Mouse (Mus musculus) frontal cortex, postnatal 14 days (tissue): Measurements from ENCODE around the gene Mtf1.
A peak's percentile ranks its signal among the peaks of the same experiment; 100 is the strongest.

Experiments used
- DNase-seq, 2 experiments: peaks; one replicate each; pipeline ENCODE4 v3.0.0; 2022; ENCODE audit warnings: low spot score in 2 of 2

The Mtf1 gene

DNA sequence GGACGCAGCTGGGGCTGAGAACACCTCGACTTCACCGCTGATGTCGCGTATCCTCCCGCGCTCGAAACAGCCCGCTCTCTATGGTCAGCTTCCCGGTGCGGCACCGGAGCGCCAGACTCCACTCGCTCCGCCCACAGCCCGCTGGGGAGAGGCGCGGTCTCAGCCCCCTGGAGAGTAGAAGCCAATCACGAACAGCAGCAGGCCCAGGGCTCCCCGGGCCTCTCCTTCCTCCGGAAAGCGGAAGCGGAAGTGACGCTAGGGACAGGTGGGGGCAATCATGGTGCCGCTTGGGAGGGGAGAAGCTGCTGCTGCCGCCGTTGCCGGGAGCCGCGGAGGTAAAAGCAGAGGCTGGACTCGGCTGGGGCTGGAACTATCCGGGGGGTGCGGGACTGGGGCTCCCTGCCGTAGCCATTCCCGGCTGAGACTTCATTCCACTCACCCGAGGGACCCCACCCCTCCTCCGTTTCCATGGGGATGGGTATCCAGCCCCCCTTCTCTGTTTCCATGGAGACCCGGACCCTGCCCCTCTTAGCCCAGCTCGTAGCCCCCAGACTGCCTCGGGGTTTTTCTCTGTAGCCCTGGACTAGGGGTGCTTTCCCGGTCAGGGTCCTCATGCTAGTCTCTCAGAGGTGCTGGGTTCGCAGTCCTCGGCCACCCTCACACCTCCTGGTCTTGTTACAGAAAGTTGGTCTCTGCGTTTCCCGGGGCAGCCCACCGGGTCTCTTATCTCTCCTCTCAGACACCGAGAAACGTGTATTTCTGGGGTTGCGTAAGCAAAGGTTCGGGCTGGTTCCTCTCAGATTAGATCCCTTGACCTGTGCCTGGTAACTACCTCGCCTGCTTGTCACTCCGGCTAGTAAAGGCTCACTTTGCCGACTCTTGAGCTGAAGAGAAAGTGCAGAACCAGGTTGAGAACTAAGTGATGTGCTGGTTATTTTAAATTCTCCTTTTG, 681 bp downstream of the Mtf1 start:
- peak; percentile 92 to 93 for DNase-seq

DNA sequence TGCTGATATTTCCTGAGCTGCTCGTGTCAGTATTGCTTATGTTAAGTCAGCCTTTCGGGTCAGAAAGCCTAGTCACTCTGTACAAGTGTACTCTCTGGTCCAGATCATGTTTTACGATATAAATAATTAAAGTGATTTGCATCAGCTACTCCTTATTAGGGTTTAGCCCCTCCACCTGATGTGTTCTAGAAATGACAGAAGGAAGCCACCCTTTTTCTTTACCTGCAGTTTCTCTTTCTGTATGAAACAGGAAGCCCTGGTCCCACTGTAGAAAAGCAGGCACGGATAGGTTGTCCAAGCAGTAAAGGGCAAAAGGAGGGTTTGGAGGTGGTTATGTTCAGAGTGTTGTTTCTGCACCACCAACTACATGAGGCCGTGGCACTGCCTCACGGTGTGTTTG, 1.5 kb downstream of the Mtf1 start:
- DNase-seq: no peak

DNA sequence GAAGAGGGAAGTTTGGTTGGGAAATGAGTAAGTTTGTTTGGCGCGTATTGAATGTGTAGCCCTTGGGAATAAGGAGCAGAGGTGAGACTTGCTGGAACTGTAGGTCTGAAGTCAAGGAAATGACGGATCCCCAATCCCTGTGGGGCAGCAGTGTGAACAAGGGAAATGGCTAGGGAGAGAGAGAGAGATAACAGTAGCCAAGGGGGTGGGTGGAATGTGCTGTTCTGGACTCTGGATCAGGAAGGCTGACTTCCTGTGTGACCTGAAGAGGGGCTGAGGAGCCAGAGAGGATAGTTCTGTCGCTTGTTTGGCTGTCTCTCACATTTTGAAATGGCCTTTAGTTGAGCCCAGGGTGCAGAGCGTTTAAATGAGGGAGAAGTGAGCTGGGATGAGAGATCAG, 6.6 kb downstream of the Mtf1 start:
- DNase-seq: no peak

DNA sequence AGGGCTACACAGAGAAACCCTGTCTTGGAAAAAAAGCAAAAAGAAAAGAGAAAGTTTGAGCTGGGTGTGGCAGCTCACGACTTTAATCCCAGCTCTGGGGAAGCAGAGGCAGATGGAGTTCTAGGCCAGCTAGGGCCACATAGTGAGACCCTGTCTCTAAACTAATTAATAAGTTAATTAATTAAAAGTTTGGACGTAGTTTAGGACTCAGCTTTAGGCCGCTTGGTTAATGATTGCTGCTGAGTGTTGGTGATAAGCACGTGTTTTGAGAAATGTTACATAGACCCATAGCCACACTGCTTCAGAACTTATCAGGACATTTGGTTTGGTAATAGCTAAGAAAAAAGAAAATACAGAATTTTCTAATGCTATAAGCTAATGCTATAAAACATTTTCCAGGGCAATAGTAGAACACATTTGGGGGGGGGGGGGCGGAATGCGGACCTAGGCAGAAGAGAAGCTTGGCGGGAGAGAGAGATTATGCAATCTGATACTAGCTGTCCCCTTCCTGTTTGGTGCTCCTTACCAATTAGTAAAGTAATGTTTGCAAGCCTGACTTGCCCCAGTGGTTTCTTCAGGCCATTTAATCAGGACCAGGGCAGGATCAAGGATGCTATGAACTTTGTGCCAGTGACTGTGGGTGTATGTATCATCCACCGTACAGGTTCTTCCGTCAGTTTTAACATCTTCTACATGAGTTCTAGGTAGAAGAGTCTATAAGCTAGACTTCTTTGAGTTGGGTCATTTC, 7.4 kb downstream of the Mtf1 start:
- DNase-seq: no peak

DNA sequence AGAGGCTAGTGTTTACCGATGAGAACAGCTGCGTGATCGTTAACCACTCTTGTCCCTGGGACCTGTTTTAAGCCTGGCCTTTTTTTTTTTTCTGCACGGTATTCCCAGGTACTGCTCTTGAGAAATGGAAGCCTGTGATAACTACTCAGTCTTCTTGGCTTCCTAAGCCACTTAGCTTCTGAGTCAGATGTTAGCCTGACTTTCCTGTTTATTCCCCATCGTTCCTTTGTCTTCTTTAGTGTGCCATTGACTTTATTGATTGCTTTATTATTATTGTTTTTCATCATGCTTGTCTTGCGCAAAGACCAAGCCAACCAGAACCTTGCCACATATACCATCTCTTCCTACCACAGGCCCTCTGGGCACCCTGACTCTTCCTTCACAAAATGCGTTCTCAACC, 8.2 kb downstream of the Mtf1 start:
- no peak for DNase-seq

DNA sequence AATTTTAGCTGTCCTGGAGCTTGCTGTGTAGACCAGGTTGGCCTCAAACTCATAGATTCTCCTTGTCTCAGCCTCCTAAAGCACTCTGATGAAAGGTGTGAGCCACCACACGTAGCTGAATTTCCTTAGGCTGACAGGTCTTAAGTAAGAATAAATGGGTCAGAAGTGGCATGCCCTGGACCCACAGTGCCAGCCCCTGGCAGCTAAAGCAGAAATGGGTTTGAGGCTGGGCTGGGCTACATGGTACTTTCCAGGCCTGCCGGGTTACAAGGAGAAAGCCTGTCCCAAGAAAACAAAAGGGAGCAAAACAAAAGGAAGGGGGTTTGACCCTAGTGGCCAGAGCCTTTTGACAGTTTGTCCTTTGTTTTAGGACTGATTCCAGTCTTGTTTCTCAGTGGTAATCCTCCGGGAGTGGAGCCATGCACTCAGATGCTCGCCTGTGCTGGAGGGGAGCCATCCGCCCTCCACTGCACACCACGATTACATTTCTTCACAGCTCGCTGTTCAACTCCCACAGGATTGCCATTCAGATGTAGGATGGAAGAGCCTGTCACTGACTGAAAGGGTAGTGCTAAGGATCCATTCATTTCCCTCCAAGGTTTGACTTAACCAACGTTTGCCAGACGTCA, 9.6 kb downstream of the Mtf1 start:
- DNase-seq: peak in 1 of 2 experiments; percentile 28

DNA sequence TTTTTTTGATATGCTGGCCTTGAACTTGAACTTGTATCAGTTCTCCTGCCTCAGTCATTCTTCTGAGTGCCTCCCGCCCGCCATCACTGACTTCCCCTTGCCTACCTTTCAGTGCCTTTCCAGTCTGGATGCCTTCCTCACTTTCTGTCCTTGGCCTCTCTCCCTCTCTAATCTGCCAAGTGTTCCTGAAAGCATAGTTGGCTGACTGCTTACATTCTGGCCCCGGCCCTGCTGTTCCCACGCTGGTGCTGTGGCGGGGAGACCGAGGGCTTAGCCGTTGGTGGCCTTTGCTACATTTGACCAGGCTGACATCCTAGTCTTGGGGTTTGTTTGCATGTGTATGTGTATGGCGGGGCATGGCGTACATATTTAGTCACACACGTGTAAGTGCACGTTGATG, 14.0 kb downstream of the Mtf1 start:
- no peak for DNase-seq

DNA sequence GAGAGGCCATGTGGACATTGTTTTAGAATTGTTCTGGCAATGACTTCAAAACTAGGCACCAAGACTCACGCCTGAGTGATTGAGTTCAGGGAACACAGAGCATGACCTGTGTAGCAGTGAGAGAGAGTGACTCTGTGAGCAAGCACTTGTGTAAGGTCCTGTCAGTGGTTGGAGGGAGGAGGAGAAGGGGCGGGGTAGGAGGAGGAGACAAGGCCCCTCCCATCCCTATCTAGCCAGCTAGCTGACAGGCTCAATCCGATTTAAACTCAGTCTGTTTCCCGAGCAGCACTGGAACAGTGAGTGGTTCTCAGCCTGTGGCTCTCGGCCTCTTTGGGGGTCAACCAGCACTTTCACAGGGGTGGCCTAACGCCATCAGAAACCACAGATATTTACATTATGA, 15.9 kb downstream of the Mtf1 start:
- no peak for DNase-seq

DNA sequence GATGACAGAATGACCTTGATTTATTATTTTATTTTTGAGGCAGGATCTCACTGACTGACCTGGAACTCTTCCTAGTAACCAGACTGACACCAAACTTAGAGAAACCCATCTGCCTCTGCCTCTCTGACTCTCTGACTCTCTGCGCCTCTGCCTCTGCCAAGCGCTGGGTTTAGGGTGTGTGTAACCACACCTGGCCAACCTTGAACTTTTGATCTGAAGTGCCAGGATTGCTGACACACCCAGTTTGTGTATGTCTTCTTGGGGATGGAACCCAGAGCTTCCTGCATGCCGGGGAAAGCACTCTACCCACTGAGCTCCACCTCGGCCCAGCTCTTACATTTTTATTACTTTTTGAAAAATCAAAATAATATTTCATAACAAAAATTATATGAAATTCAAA, 16.9 kb downstream of the Mtf1 start:
- DNase-seq: no peak

DNA sequence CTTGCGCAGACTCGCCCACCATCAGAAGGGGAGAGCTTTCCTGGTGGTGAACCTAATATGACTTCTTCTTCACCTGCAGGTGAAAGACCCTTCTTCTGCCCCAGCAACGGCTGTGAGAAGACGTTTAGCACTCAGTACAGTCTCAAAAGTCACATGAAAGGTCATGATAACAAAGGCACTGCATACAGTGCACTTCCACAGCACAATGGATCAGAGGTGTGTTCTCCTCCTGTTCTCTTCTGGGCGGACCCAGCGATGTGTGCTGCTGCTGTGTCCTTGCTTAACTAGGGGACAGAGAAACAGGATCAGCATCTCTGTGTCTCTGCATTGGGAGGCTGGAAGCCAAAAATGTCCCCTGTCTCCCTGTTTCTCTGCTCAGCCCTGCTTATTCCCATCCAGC, 23.1 kb downstream of the Mtf1 start:
- no peak for DNase-seq

DNA sequence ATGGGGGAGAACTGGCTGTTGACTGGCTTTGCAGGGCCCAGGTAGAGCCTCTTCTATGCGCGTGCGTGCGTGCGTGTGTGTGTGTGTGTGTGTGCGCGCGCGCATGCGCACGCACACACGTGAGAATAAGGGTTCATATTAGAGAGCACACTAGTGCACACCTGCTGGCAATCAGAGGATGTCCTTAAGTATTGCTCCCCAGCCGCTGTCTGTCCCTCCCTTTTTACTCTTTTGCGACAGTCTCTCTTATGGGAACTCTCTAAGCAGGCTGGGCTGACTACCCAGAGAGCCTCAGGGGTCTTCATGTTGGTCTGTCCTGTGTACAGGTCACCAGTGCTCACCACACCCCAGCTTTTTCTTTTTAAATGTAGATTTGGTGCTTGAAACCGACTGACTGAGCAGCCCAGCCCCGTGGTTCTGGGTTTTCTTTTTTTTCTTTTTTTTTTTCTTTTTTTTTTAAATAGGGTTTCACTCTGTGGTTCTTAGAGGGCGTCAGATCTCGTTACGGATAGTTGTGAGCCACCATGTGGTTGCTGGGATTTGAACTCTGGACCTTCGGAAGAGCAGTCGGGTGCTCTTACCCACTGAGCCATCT, 23.6 kb downstream of the Mtf1 start:
- no peak for DNase-seq

DNA sequence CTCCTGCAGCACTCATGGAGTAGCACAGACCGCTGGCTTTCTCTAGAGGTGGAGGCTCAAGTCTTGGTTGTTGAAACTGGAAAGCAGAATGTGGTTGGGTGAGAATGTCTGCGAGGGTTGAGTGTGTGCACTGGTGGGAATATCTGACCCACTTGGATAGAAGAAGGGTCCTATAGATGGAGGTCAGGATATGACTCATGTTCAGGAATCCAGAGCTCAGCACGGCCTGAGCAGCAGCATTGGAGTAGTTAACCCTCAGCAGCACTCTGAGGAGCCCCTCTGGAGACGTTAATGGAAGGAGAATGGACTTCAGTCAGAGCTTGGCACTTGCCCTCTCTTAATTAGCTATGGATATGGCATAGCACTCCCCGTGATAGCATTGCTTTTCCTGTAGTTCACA, 27.8 kb downstream of the Mtf1 start:
- DNase-seq: no peak

DNA sequence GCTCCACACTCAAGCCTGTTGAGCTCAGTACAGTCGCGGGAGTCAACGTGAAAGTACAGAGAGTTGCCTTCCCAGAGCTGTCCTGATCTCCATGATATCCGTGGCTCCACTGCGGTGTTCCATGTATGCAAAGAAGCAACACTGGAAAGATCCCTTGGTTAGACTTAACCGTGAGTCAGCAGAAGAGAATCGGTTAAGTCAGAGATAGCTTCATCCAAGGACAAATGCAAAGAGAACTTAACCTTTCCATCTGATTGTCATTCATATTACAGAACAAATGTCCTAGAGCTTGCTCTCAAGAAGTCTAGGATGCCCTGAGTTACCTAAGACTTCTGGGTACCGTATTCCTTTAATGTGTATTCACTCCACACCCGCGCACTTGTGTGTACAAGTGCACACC, 30.9 kb downstream of the Mtf1 start:
- no peak for DNase-seq

DNA sequence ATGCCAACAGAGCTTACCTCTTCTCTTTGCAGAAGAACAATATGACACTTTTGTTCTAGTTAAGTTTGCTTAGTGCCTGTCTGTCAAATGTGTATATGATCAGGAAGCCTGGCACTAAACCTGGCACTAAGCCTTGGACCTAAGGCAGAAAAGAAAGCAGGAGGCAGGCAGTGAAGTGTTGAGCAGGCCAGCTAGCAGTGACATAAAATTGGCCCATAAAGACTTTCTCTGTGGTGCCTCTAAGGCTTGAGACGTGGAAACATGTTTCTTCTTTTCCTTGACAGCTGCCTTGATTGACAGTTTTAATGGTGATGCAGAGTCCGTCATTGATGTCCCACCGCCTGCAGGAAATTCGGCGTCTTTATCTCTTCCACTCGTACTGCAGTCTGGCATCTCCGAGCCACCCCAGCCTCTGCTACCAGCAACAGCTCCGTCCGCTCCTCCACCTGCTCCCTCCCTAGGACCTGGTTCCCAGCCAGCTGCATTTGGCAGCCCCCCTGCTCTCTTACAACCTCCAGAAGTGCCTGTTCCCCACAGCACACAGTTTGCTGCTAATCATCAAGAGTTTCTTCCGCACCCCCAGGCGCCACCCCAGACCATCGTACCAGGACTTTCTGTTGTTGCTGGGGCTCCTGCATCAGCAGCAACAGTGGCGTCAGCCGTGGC, 36.3 kb downstream of the Mtf1 start:
- no peak for DNase-seq

DNA sequence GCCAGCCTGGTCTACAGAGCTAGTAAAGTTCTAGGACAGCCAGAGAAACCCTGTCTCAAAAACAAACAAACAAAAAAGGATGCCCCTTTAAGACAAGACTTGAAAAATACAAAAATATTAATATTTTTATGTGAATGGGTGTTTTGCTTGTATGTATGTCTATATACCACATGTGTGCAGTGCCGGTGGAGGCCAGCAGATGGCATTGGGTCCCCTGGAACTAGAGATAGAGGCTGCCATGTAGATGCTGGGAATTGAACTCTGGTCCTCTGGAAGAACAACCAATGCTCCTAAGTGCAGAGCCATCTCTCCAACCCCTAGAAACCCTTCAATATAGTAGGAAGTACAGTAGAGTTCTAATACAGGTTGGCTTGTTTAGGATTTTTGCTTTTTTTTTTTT, 39.1 kb downstream of the Mtf1 start:
- no peak for DNase-seq

DNA sequence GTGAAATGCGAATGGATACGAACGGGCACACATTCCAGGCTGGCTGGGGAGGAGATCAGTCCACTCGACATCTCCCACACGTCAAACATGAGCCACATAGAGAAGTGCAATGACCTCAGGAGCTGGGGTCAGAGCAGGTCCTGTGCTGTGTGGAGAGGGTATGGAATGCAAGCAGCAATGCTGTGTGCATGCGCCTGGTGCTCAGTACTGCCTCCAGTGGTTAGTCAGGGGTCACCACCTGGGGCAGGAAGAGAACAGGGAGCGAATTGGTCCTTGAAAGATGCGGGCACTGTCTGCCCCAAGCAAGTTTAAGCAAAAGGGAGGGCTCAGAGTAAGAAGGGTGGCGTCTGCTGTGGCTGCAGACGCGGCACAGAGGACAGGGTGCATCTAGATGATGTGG, 41.6 kb downstream of the Mtf1 start:
- no peak for DNase-seq

DNA sequence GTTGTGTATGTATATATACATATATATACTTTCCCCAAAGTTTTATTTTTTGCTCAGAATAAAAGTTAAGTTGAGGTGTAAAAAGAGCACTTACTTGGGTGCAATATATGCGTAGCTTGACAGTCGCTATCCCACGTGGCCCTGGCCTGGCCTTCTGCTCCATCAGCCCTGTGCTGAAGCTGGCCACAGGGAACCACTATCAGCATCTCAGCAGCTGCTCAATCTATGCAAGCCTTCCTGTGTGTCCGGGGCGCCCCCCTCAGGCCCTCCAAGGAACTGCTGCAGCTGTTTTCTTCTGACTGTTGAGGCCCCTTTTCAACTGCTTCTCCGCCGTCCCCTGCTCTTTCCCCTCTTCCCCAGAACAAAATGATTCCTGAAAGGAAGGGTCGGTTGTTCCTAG, 45.7 kb downstream of the Mtf1 start:
- DNase-seq: peak; percentile 76 to 87

DNA sequence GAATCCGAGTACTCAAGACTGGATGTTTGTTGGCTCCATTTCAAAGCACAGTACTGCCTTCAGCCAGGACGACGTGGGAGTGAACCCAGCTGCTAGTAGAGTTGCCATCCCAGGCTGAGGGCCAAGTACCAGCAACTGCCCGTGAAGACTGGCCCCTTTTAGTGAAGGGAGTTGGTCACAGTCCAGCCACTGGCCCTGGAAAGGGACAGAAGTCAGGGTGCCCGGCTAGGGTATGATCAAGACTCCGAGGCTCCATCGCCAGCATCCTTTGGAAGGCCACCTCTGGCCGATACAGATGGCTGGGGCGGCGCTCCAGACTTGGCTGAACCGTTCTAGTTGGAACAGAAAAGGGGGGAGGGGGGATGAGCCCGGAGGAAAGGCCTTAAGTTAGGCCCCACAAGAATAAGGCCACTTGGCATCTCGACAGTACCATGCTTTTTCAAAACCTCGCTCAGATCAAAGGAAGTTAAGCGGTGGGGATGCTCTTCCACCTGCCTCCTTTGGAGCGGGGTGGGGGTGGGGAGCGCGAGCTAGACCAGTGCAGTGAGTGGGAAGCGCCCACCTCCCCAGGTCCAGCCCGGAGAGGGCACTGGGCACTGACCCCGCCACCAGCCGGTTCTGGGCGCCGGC, 47.8 kb downstream of the Mtf1 start:
- DNase-seq: peak; percentile 59 to 78

DNA sequence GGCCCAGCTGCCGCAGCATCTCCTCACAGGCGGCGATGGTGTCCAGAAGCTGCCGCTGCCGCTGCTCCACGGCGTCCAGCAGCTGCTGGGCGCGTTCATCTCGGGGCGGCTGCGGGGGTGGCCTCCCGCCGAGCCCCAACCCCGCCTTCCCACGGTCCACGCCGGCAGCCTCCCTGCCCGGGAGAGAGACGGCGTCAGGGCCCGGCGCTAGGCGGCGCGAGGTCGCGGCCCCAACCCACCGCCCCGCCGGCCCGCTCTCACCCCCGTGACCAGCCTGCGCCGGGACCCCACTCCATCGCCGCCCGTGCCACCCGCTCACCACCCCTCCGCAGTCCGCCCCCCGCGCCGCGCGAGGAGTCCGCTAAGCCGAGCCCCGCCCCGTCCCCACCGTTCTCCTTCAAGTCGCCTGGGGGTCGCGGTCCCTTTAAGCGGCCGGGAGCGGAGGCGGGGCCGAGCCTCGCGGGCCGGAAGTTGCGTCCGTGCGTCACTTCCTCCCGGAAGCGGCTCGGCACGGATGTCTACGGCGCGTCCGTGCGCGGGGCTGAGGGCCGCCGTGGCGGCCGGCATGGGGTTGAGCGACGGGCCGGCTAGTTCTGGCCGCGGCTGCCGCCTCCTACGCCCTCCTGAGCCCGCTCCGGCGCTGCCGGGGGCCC, 48.5 kb downstream of the Mtf1 start, which contains the start of gene Yrdc:
TSS of gene Yrdc (plus strand) at position 419 of the 653 bp plus-strand sequence.
- peak; percentile 86 to 93 for DNase-seq

DNA sequence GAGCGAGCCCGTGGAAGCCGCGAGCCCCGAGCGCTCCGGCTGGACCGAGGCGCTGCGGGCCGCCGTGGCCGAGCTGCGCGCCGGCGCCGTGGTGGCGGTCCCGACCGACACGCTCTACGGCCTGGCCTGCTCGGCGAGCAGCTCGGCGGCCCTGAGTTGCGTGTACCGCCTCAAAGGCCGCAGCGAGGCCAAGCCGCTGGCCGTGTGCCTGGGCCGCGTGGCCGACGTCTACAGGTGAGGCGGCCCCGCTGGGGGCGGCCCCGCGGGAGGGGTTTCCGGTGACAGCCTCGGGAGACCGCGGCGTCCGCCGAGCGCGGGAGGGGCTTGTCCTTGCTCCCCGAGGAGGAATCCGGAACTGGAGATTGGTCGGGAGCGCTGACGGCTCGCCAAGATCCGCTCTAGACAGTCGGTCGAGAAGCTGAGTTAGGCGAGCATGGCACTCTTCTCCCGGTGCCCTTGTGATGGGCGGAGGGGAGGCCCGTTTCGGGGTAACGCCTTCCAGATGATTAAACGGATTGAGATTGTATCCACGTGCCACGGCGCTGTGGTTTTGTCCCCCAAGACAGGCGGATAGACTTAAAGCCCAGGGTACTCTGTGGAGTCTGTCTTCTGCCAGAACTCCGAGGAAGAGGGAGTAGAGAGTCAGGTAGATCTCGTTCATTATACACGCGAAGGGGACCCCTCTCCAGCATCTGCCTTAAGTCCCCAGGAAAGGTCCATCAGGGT, 49.2 kb downstream of the Mtf1 start, which contains the start of gene 1110065P20Rik:
TSS of gene 1110065P20Rik (minus strand) at position 264 of the 726 bp plus-strand sequence.
- DNase-seq: peak; percentile 61 to 68
